Mouse (Mus musculus) limb, embryonic 14.5 days (tissue): ENCODE data around the gene Egfem1. TPM values are rescaled to one million over a fixed set of nuclear protein-coding genes. Genes with fewer than 3 reads are reported as not detected.

Experiments
- ATAC-seq: fragments of 200-750 bp; cut with Nextera tagmentation; 2 replicates; pipeline ENCODE4 v1.8.0; 2017; ENCODE audit warnings: low read depth, moderate number of reproducible peaks, moderate TSS enrichment; ENCODE audit not compliant: low FRiP score
- DNase-seq: peaks from one replicate; pipeline ENCODE4 v3.0.0-alpha.2; 2015; ENCODE audit warnings: low spot score
- H3K27ac ChIP-seq: fragments of 300-500 bp; sonication (generic); replicated peaks from 2 replicates; pipeline ENCODE4 v1.5.1; 2014; ENCODE audit warnings: low read depth, mild to moderate bottlenecking, low read length, moderate library complexity, mixed read lengths
- H3K27me3 ChIP-seq: fragments of 300-500 bp; sonication (generic); 2 replicates; pipeline ENCODE4 v1.6.1; 2014; ENCODE audit warnings: low read length, mixed read lengths; ENCODE audit not compliant: control insufficient read depth, insufficient read depth
- H3K36me3 ChIP-seq: fragments of 300-500 bp; sonication (generic); 2 replicates; pipeline ENCODE4 v1.6.1; 2014; ENCODE audit warnings: mild to moderate bottlenecking, low read length, moderate library complexity, mixed read lengths; ENCODE audit not compliant: control insufficient read depth, insufficient read depth
- H3K4me1 ChIP-seq: fragments of 300-500 bp; sonication (generic); 2 replicates; pipeline ENCODE4 v1.6.1; 2014; ENCODE audit warnings: antibody characterized with exemption, low read length, mixed read lengths; ENCODE audit not compliant: control insufficient read depth, insufficient read depth
- H3K4me2 ChIP-seq: fragments of 300-500 bp; sonication (generic); replicated peaks from 2 replicates; pipeline ENCODE4 v1.6.1; 2014; ENCODE audit warnings: low read depth, mild to moderate bottlenecking, low read length, moderate library complexity; ENCODE audit not compliant: severe bottlenecking
- H3K4me3 ChIP-seq: fragments of 300-500 bp; sonication (generic); replicated peaks from 2 replicates; pipeline ENCODE4 v1.5.1; 2014; ENCODE audit warnings: low read length
- H3K9ac ChIP-seq: fragments of 300-500 bp; sonication (generic); 2 replicates; pipeline ENCODE4 v1.6.1; 2014; ENCODE audit warnings: mild to moderate bottlenecking, low read depth, low read length, moderate library complexity; ENCODE audit not compliant: severe bottlenecking
- H3K9me3 ChIP-seq: fragments of 300-500 bp; sonication (generic); 2 replicates; pipeline ENCODE4 v1.6.1; 2016; ENCODE audit warnings: low read length; ENCODE audit not compliant: control insufficient read depth
- POLR2A ChIP-seq: fragments of 200-500 bp; IDR thresholded peaks from 2 replicates; pipeline ENCODE4 v1.8.0; 2012; ENCODE audit warnings: inconsistent platforms, mild to moderate bottlenecking, moderate library complexity, borderline replicate concordance; ENCODE audit not compliant: insufficient read depth, insufficient read length; ENCODE audit errors: extremely low read depth
- whole genome bisulfite sequencing: fragments of 180-500 bp; shearing (Covaris S2); extraction: QIAGEN DNeasy Blood & Tissue Kit; methylation state at CpG from one replicate; pipeline ENCODE4 v1.1.7; 2014; 5-methylcytosine and 5-hydroxymethylcytosine counted together
- polyA plus RNA-seq, 2 experiments: library from polyadenylated mRNA; depleted of rRNA in 1 of 2; stranded (reverse) in 1 of 2; unstranded in 1 of 2; fragments of >200 nt; fragmentation: Nextera tagmentation in 1 of 2; extraction: Ambion mirVana in 1 of 2; gene quantifications; 2 replicates each; pipeline versions ENCODE4 v1.2.1 to v1.2.3; 2012 to 2014

Gene Egfem1
- polyA plus RNA-seq, 2 experiments = 4.5 to 8.5 TPM

DNA sequence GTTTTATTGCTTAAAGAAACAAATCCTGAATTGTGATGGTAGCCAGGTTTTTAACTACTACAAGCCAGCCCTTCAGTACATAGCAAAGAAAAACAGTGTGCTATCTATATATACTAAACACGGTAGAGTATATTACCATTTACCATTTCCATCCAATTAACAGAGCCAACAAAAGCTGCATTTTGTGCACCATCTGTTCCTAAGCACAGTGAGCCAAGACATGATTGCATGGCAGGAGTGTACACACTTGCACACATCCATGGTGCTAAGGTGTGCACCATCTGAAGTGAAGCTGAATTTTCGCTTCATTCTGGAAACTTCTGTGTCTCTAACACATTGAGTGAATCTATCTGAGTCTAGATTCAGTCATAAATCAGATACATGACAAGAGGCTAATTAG is 585.0 kb downstream of the Egfem1 start:
- no peaks in the 10 kb centered on the region for H3K9me3 ChIP-seq
- no peaks in the 10 kb centered on the region for H3K36me3 ChIP-seq
- no peaks in the 10 kb centered on the region for H3K4me1 ChIP-seq
- DNase-seq (no peak), ATAC-seq (no peak)
- no peak for TF ChIP-seq POLR2A
- H3K27ac ChIP-seq = no peak overlapping the region
- 67% methylated on average over 2 of the region's 2 CpGs for WGBS
- H3K4me2 ChIP-seq = no peak overlapping the region
- H3K27me3 ChIP-seq = no peaks in the 10 kb centered on the region
- H3K9ac ChIP-seq = no peak overlapping the region
- no peak overlapping the region for H3K4me3 ChIP-seq

DNA sequence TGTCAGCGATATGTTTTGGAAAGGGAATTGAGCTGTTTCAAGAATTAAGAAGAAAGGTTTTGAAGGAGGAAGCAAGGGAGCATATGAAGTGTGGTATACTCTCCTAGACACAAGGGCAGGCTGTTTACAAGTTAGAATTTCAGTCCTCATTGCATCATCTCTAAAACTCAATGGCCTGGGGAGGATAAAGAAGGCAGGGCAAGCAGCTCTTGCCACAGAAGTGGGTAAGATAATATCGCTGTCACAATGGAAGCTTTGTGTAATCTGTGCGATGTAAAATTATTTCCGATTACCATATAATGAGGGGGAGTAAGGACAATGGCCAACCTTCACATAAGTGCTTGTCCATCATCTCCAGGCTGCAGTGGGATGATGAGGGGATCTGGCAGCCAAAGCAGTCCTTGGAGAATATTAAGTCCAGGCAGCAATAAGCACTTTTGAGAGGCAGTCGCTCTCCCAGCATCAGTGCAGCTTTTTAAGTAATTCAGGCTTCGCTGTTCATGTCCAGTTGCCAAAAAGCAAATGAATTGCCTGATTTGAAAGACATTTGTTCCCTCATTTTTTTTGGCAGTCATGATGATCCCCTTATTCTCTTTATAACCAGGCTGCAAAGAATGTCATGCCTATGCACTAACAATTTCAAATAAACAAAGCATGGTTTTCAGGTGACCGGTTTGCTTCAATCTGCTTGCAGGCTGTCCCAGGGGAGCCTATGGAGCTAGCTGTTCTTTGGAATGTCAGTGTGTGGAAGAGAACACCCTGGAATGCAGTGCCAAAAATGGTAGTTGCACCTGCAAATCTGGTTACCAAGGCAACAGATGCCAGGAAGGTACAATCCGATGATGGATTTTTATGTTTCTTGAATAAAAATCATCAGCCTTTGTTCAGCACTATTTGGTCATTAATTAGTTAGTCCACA is 607.8 kb downstream of the Egfem1 start:
- 74% methylated on average over 8 of the region's 8 CpGs for WGBS
- Histone ChIP-seq H3K4me2 (no peak overlapping the region), H3K4me1 (0 out of 2 replicates have a peak, but pooled peaks cover 4% of the 10 kb centered on the region), H3K27ac (no peak overlapping the region), H3K4me3 (no peak overlapping the region), H3K36me3 (no peaks in the 10 kb centered on the region), H3K9ac (no peak overlapping the region), H3K27me3 (no peaks in the 10 kb centered on the region), H3K9me3 (no peaks in the 10 kb centered on the region)
- TF ChIP-seq POLR2A = no peak
- ATAC-seq (no peak; the same call in 1 of the 2 replicates), DNase-seq (peak; percentile 9)

DNA sequence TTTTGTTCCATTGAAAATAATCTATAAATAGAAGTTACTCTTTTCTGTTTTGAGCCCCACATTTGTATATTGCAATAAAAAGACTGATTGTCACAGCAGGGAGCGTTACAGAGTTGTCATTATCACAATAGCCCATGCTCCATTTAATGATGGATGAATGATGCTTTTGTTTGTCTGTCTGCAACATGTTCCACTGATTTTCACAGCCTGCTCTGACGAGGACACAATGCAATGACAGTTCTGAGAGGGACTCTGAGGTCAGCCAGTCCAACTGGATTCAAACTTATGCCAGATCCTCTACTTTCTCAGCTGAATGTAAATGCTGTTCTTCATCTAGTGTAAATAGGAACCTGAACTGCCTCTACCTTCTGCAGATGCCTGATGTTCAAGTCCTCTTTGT is 619.3 kb downstream of the Egfem1 start:
- DNase-seq (no peak), ATAC-seq (no peak)
- WGBS = 63% methylated on average over 2 of the region's 2 CpGs
- H3K9ac ChIP-seq = no peak overlapping the region
- no peaks in the 10 kb centered on the region for H3K27me3 ChIP-seq
- H3K4me1 ChIP-seq = no peaks in the 10 kb centered on the region
- H3K4me3 ChIP-seq = no peak overlapping the region
- H3K27ac ChIP-seq = no peak overlapping the region
- no peaks in the 10 kb centered on the region for H3K9me3 ChIP-seq
- no peak overlapping the region for H3K4me2 ChIP-seq
- no peak for TF ChIP-seq POLR2A
- H3K36me3 ChIP-seq = no peaks in the 10 kb centered on the region

DNA sequence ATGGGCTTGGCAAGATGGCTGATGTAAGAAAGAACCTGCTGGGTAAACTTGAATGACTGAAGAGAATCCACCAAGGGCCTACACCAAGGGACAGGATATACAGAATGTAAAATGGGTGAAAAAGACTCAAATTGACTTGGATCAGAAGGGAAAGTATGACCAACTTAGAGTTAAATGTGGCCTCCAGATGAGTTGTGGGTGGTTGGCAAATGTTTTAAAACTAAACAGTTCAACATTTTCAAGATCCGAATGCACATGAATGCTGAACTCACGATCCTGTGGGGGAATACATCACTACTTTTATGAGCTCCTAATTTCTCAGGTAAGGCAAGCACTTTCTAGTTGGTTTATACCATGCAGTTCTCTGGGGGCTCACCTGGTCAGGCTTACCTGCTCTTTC is 625.0 kb downstream of the Egfem1 start:
- no peak overlapping the region for H3K27ac ChIP-seq
- 74% methylated on average over 2 of the region's 2 CpGs for WGBS
- no peak for DNase-seq
- H3K9ac ChIP-seq = no peak overlapping the region
- H3K36me3 ChIP-seq = no peaks in the 10 kb centered on the region
- H3K4me2 ChIP-seq = no peak overlapping the region
- H3K27me3 ChIP-seq = no peaks in the 10 kb centered on the region
- no peak overlapping the region for H3K4me3 ChIP-seq
- no peaks in the 10 kb centered on the region for H3K4me1 ChIP-seq
- no peak for ATAC-seq
- H3K9me3 ChIP-seq = no peaks in the 10 kb centered on the region
- no peak for TF ChIP-seq POLR2A

DNA sequence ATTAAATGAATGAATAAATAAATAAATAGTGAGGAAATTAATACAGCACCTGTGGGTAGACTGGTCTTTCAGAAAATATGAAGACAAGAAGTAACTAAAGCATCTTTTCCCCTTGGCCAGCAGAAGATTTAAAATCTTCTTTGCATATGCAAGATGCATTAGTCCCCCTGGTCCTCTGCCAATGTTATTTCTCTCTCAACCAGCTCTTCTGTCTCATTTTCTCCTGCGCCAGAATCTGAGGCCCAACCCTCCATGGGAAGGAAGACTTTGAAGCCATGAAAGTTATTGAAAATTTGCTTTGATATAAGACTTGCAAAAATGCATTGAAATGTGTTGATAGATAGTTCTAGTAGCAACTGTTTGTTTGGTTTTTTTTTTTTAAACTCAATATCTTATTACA is 625.6 kb downstream of the Egfem1 start:
- DNase-seq (no peak), ATAC-seq (no peak)
- Histone ChIP-seq H3K4me3 (no peak overlapping the region), H3K4me1 (no peaks in the 10 kb centered on the region), H3K36me3 (no peaks in the 10 kb centered on the region), H3K9ac (no peak overlapping the region), H3K4me2 (no peak overlapping the region), H3K9me3 (no peaks in the 10 kb centered on the region), H3K27ac (no peak overlapping the region), H3K27me3 (no peaks in the 10 kb centered on the region)
- WGBS = 90% methylated on average over 1 of the region's 1 CpGs
- TF ChIP-seq POLR2A = no peak
